Mouse (Mus musculus) cerebellum, adult (tissue): ENCODE data around the gene Mrpl14.

ENCODE experiments used
- ATAC-seq: cut with Nextera tagmentation; 2 replicates; pipeline ENCODE4 v1.9.2; 2017; ENCODE audit warnings: mild to moderate bottlenecking, moderate library complexity, mixed read lengths; ENCODE audit not compliant: insufficient number of reproducible peaks, low FRiP score, low TSS enrichment

The Mrpl14 gene

GRCm38 (mm10) chr17:45711525-45711924, 25.4 kb downstream of the Mrpl14 start:
- ATAC-seq: no peak

GRCm38 (mm10) chr17:45718323-45718722, 32.2 kb downstream of the Mrpl14 start:
- peak; percentile 49; the same call in 1 of the 2 replicates for ATAC-seq

GRCm38 (mm10) chr17:45723732-45724573, 37.8 kb downstream of the Mrpl14 start:
- ATAC-seq: peak; percentile 63

- no peak for ATAC-seq
Measured at GRCm38 (mm10) chr17:45724574-45724921, 38.4 kb downstream of the Mrpl14 start.

- ATAC-seq: no peak
Measured at GRCm38 (mm10) chr17:45726249-45726648, 40.1 kb downstream of the Mrpl14 start.

GRCm38 (mm10) chr17:45727481-45727880, 41.4 kb downstream of the Mrpl14 start:
- ATAC-seq: no peak

GRCm38 (mm10) chr17:45727983-45728723, 42.0 kb downstream of the Mrpl14 start:
- no peak for ATAC-seq

GRCm38 (mm10) chr17:45729387-45729786, 43.3 kb downstream of the Mrpl14 start:
- ATAC-seq: no peak

GRCm38 (mm10) chr17:45730696-45731095, 44.6 kb downstream of the Mrpl14 start:
- no peak for ATAC-seq

GRCm38 (mm10) chr17:45731172-45731864, 45.2 kb downstream of the Mrpl14 start:
- 0 out of 2 replicates have a peak, but pooled peaks have one; percentile 32 for ATAC-seq

- ATAC-seq: no peak
Measured at GRCm38 (mm10) chr17:45733038-45733734, 47.1 kb downstream of the Mrpl14 start.

- ATAC-seq: no peak
Measured at GRCm38 (mm10) chr17:45733735-45734301, 47.7 kb downstream of the Mrpl14 start, which contains the start of gene 1600014C23Rik. TSS of gene 1600014C23Rik (minus strand) at chr17:45733844.

- no peak for ATAC-seq
Measured at GRCm38 (mm10) chr17:45734333-45734732, 48.2 kb downstream of the Mrpl14 start.

- no peak for ATAC-seq
Measured at GRCm38 (mm10) chr17:45734881-45735280, 48.8 kb downstream of the Mrpl14 start.

GRCm38 (mm10) chr17:45735382-45736310, 49.5 kb downstream of the Mrpl14 start:
- ATAC-seq: 0 out of 2 replicates have a peak, but pooled peaks have one; percentile 32

- peak; percentile 57 for ATAC-seq
Measured at GRCm38 (mm10) chr17:45736311-45737077, 50.4 kb downstream of the Mrpl14 start.

- no peak for ATAC-seq
Measured at GRCm38 (mm10) chr17:45737078-45737601, 51.0 kb downstream of the Mrpl14 start.
